Mouse (Mus musculus) heart, embryonic 10.5 days (tissue): ENCODE measurements at regions not wholly inside any gene's neighbourhood (a gene's known extent, or its start where the extent isn't known, plus 50 kb on each side); places are given as distances from the start of the nearest gene placed in this dataset.

ENCODE experiments used
- DNase-seq: peaks from one replicate; pipeline ENCODE4 v3.0.0-alpha.2; 2017; ENCODE audit warnings: low spot score
- H3K27ac ChIP-seq: fragments of 300-500 bp; sonication (generic); 2 replicates; pipeline ENCODE4 v1.5.1; 2016; ENCODE audit warnings: mild to moderate bottlenecking
- H3K27me3 ChIP-seq: fragments of 300-500 bp; sonication (generic); 2 replicates; pipeline ENCODE4 v1.6.1; 2016; ENCODE audit warnings: mild to moderate bottlenecking; ENCODE audit not compliant: poor library complexity, insufficient read depth, severe bottlenecking
- H3K36me3 ChIP-seq: fragments of 300-500 bp; sonication (generic); 2 replicates; pipeline ENCODE4 v1.6.1; 2016; ENCODE audit warnings: mild to moderate bottlenecking, moderate library complexity
- H3K4me1 ChIP-seq: fragments of 300-500 bp; sonication (generic); 2 replicates; pipeline ENCODE4 v1.6.1; 2016; ENCODE audit warnings: mild to moderate bottlenecking
- H3K4me3 ChIP-seq: fragments of 300-500 bp; sonication (generic); 2 replicates; pipeline ENCODE4 v1.5.1; 2016; ENCODE audit warnings: mild to moderate bottlenecking, moderate library complexity
- H3K9me3 ChIP-seq: fragments of 300-500 bp; sonication (generic); 2 replicates; pipeline ENCODE4 v1.6.1; 2016; ENCODE audit warnings: mild to moderate bottlenecking, moderate library complexity
- WGBS: fragments of 180-500 bp; shearing (Covaris S2); methylation state at CpG from one replicate; pipeline ENCODE4 v1.1.7; 2016; 5-methylcytosine and 5-hydroxymethylcytosine counted together

DNA sequence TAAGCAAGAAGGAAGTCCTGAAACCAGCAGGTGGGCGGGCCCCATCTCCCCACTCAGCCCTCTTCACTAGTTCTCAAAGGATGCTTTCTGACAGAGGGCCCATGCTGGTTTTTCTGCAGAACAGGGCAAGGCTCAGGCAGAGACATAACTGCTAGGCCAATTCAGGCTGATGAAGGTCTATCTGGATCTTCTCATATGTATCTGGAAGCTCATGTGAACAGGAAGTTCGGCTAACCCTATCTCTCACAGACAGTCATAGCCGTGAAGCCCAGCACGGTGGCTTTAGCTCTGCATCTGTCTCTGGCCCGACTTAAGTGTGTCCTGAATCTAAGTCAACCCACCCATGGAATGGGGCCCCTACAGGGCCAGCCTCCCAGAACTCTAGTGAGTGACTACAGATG lies 113.7 kb upstream of the 1700021F07Rik start:
- Histone ChIP-seq H3K36me3 (no peaks in the 10 kb centered on the region), H3K9me3 (no peaks in the 10 kb centered on the region), H3K4me3 (no peak overlapping the region), H3K4me1 (peaks cover 12% of the 10 kb centered on the region), H3K27me3 (peaks cover 22% of the 10 kb centered on the region; the same call in 1 of the 2 replicates), H3K27ac (peak overlapping the region; percentile 23; the same call in 1 of the 2 replicates)
- 62% methylated on average over 5 of the region's 5 CpGs for WGBS
- DNase-seq = no peak

GRCm38 (mm10) chr2:173409433-173409832 lies 113.0 kb upstream of the 1700021F07Rik start:
- no peak for DNase-seq
- Histone ChIP-seq H3K4me3 (no peak overlapping the region), H3K27me3 (peaks cover 29% of the 10 kb centered on the region; the same call in 1 of the 2 replicates), H3K9me3 (no peaks in the 10 kb centered on the region), H3K4me1 (peaks cover 12% of the 10 kb centered on the region), H3K36me3 (no peaks in the 10 kb centered on the region), H3K27ac (peak overlapping the region; percentile 23; the same call in 1 of the 2 replicates)
- 43% methylated on average over 16 of the region's 16 CpGs for WGBS

- no peak for DNase-seq
- Histone ChIP-seq H3K36me3 (no peaks in the 10 kb centered on the region), H3K4me1 (peaks cover 7% of the 10 kb centered on the region), H3K27ac (no peak overlapping the region), H3K4me3 (no peak overlapping the region), H3K9me3 (no peaks in the 10 kb centered on the region), H3K27me3 (peaks cover 20% of the 10 kb centered on the region; the same call in 1 of the 2 replicates)
- WGBS = 83% methylated on average over 18 of the region's 18 CpGs
These were observed 108.3 kb upstream of the 1700021F07Rik start for GRCm38 (mm10) chr2:173413906-173414656.

DNA sequence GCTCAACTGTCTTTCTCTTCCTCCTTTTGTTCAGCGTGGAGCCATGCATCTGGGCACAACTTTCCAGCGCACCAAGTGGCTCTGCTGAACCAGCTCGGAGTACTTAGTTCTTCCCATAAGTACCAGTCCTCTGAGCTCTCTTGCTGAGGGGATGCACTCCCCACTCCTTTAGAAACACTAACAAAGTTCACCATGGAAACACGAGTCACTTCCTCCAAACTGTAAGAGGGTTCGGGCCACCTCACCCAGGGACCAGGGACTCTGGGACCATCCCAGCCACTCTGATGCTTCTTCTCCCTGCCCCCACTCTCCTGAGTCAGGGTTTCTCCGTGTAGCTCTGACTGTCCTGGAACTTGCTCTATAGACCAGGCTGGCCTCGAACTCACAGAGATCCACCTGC lies 107.0 kb upstream of the 1700021F07Rik start:
- Histone ChIP-seq H3K27ac (no peak overlapping the region), H3K4me1 (peaks cover 7% of the 10 kb centered on the region; the same call in 1 of the 2 replicates), H3K9me3 (no peaks in the 10 kb centered on the region), H3K27me3 (peaks cover 23% of the 10 kb centered on the region; the same call in 1 of the 2 replicates), H3K36me3 (no peaks in the 10 kb centered on the region), H3K4me3 (no peak overlapping the region)
- WGBS = 72% methylated on average over 7 of the region's 7 CpGs
- no peak for DNase-seq

- Histone ChIP-seq H3K27me3 (peaks cover 23% of the 10 kb centered on the region; the same call in 1 of the 2 replicates), H3K36me3 (no peaks in the 10 kb centered on the region), H3K9me3 (no peaks in the 10 kb centered on the region), H3K4me1 (peaks cover 8% of the 10 kb centered on the region; the same call in 1 of the 2 replicates), H3K27ac (no peak overlapping the region), H3K4me3 (no peak overlapping the region)
- DNase-seq = no peak
- 76% methylated on average over 1 of the region's 1 CpGs for WGBS
These were observed 105.5 kb upstream of the 1700021F07Rik start for GRCm38 (mm10) chr2:173416921-173417320.

DNA sequence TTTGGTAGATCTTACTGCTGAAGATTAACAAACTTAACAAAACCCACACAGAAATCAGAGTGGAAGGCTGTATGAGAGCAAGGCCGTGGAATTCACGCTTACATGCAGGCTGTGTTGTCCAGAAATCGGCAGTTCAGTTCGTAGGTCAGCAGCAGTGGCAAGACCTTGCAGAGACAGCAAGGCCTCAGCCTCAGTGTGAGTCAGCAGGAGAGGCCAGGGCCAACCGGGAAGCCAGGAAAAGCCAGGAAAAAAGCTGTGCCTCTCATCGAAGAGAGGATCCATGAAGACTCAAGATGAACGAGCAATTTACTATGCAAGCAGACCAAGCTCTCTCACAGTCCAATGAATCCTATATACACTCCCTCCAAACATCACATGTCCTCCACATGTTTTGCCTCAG lies 103.4 kb upstream of the 1700021F07Rik start:
- DNase-seq = no peak
- Histone ChIP-seq H3K9me3 (no peaks in the 10 kb centered on the region), H3K27me3 (peaks cover 21% of the 10 kb centered on the region; the same call in 1 of the 2 replicates), H3K27ac (no peak overlapping the region), H3K4me1 (peaks cover 8% of the 10 kb centered on the region; the same call in 1 of the 2 replicates), H3K4me3 (no peak overlapping the region), H3K36me3 (no peaks in the 10 kb centered on the region)
- WGBS = 85% methylated on average over 7 of the region's 7 CpGs

DNA sequence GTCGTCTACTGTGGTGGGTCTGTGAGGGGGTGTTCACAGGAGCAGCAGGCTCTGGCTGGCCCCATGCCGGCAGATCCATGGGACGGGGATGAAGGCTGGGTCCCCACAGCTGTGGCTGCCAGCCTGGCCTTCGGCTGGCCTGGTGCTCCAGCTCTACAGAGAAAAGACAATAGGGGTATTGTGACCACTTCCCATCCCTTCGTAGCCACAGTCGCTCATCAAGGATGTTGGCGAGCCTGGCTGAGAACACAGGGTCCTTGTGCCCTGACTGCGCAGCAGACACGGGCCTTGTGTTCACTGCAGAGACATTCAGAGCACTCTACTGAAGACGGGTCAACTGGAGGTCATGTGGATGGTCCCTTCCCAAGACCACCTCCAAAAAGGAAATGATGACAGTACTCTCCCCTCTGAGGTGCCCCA lies 102.4 kb upstream of the 1700021F07Rik start:
- WGBS = 67% methylated on average over 10 of the region's 10 CpGs
- H3K36me3 ChIP-seq = no peaks in the 10 kb centered on the region
- H3K4me1 ChIP-seq = peaks cover 8% of the 10 kb centered on the region; the same call in 1 of the 2 replicates
- no peak overlapping the region for H3K4me3 ChIP-seq
- H3K27ac ChIP-seq = no peak overlapping the region
- DNase-seq = no peak
- H3K9me3 ChIP-seq = no peaks in the 10 kb centered on the region
- H3K27me3 ChIP-seq = peaks cover 24% of the 10 kb centered on the region; the same call in 1 of the 2 replicates

GRCm38 (mm10) chr2:173420481-173420880 lies 101.9 kb upstream of the 1700021F07Rik start:
- no peak overlapping the region for H3K4me3 ChIP-seq
- H3K27ac ChIP-seq = no peak overlapping the region
- 58% methylated on average over 5 of the region's 5 CpGs for whole genome bisulfite sequencing

DNA sequence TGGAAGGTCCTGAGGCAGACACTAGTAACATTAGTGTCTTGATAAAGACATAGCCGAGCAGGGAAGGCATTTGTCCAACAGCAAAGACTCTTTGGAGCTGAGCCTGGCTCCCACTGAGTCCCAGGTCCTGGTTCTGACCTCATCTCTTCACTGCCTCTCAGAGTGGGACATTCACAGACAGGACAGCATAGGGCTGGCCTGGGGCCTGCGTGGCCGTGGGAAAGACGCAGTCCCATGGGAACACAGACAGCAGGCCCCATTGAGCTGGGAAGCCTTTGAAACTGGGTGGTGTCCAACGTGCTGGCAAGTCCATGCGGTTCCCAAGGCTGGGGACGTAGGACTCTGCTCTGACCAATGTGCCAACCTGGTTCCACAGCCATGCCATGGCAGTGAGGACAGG lies 97.5 kb upstream of the 1700021F07Rik start:
- WGBS = 86% methylated on average over 7 of the region's 7 CpGs
- peaks cover 16% of the 10 kb centered on the region for H3K4me1 ChIP-seq
- H3K9me3 ChIP-seq = no peaks in the 10 kb centered on the region
- H3K36me3 ChIP-seq = no peaks in the 10 kb centered on the region
- no peak for DNase-seq
- no peak overlapping the region for H3K4me3 ChIP-seq
- H3K27me3 ChIP-seq = peaks cover 18% of the 10 kb centered on the region; the same call in 1 of the 2 replicates
- no peak overlapping the region for H3K27ac ChIP-seq

More at GRCm38 (mm10) chr2:173420481-173420880, 101.9 kb upstream of the 1700021F07Rik start:
- Histone ChIP-seq H3K36me3 (no peaks in the 10 kb centered on the region), H3K4me1 (peaks cover 8% of the 10 kb centered on the region; the same call in 1 of the 2 replicates), H3K27me3 (peaks cover 22% of the 10 kb centered on the region; the same call in 1 of the 2 replicates), H3K9me3 (no peaks in the 10 kb centered on the region)
- no peak for DNase-seq

DNA sequence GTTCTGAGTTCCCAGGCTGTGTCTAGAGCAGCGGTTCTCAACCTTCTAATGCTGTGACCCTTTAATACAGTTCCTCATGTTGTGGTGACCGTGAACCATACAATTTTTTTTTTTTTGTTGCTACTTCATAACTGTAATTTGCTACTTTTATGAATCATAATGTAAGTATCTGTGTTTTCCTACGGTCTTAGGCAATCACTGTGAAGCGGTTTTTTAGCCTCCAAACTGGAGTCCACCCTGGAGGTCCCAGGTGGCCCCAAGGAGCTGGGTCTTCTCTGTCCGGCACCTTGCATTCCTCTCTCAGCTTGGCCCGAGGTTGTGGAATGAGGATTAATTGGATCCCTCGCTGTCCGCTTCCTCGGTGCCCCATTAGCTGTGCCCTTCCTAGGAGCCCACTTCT lies 96.6 kb upstream of the 1700021F07Rik start:
- Histone ChIP-seq H3K27me3 (peaks cover 14% of the 10 kb centered on the region; the same call in 1 of the 2 replicates), H3K27ac (0 out of 2 replicates have a peak overlapping the region, but pooled peaks have one; percentile 13), H3K4me3 (no peak overlapping the region), H3K9me3 (no peaks in the 10 kb centered on the region), H3K36me3 (no peaks in the 10 kb centered on the region), H3K4me1 (peaks cover 9% of the 10 kb centered on the region; the same call in 1 of the 2 replicates)
- no peak for DNase-seq
- WGBS = 77% methylated on average over 9 of the region's 9 CpGs

- Histone ChIP-seq H3K36me3 (no peaks in the 10 kb centered on the region), H3K4me3 (no peak overlapping the region), H3K27ac (peak overlapping the region; percentile 13; the same call in 1 of the 2 replicates), H3K9me3 (no peaks in the 10 kb centered on the region), H3K27me3 (peaks cover 14% of the 10 kb centered on the region; the same call in 1 of the 2 replicates), H3K4me1 (peaks cover 9% of the 10 kb centered on the region; the same call in 1 of the 2 replicates)
- DNase-seq = no peak
- WGBS = 62% methylated on average over 16 of the region's 16 CpGs
These were observed 96.0 kb upstream of the 1700021F07Rik start for GRCm38 (mm10) chr2:173426191-173427065.

GRCm38 (mm10) chr2:173427888-173428450 lies 94.4 kb upstream of the 1700021F07Rik start:
- no peak for DNase-seq
- H3K4me3 ChIP-seq = no peak overlapping the region
- H3K27ac ChIP-seq = no peak overlapping the region
- H3K36me3 ChIP-seq = no peaks in the 10 kb centered on the region
- peaks cover 14% of the 10 kb centered on the region; the same call in 1 of the 2 replicates for H3K27me3 ChIP-seq
- peaks cover 12% of the 10 kb centered on the region; the same call in 1 of the 2 replicates for H3K4me1 ChIP-seq
- WGBS = 83% methylated on average over 10 of the region's 10 CpGs
- H3K9me3 ChIP-seq = no peaks in the 10 kb centered on the region
